Mouse (Mus musculus) intestine, embryonic 15.5 days (tissue): ENCODE data around the gene Gorasp1. TPM values are rescaled to one million over a fixed set of nuclear protein-coding genes. Genes with fewer than 3 reads are reported as not detected.

Experiments
- ATAC-seq: fragments of 200-750 bp; cut with Nextera tagmentation; 2 replicates; pipeline ENCODE4 v1.8.0; 2017; ENCODE audit warnings: moderate TSS enrichment, moderate library complexity
- H3K27ac ChIP-seq: fragments of 300-500 bp; sonication (generic); 2 replicates; pipeline ENCODE4 v1.5.1; 2015; ENCODE audit warnings: mild to moderate bottlenecking, inconsistent platforms
- H3K27me3 ChIP-seq: fragments of 300-500 bp; sonication (generic); replicated peaks from 2 replicates; pipeline ENCODE4 v1.6.1; 2015; ENCODE audit warnings: inconsistent platforms
- H3K36me3 ChIP-seq: fragments of 300-500 bp; sonication (generic); 2 replicates; pipeline ENCODE4 v1.6.1; 2015; ENCODE audit warnings: inconsistent platforms
- H3K4me1 ChIP-seq: fragments of 300-500 bp; sonication (generic); replicated peaks from 2 replicates; pipeline ENCODE4 v1.6.1; 2015; ENCODE audit warnings: inconsistent platforms
- H3K4me2 ChIP-seq: fragments of 300-500 bp; sonication (generic); replicated peaks from 2 replicates; pipeline ENCODE4 v1.6.1; 2015; ENCODE audit warnings: mild to moderate bottlenecking, inconsistent platforms
- H3K4me3 ChIP-seq: fragments of 300-500 bp; sonication (generic); replicated peaks from 2 replicates; pipeline ENCODE4 v1.5.1; 2015; ENCODE audit warnings: inconsistent platforms
- H3K9ac ChIP-seq: fragments of 300-500 bp; sonication (generic); 2 replicates; pipeline ENCODE4 v1.6.1; 2015; ENCODE audit warnings: inconsistent platforms
- H3K9me3 ChIP-seq: fragments of 300-500 bp; sonication (generic); 2 replicates; pipeline ENCODE4 v1.6.1; 2016; ENCODE audit warnings: inconsistent platforms
- WGBS: fragments of 180-500 bp; shearing (Covaris S2); methylation state at CpG from one replicate; pipeline ENCODE4 v1.1.7; 2015; 5-methylcytosine and 5-hydroxymethylcytosine counted together
- polyA plus RNA-seq: library from polyadenylated mRNA; unstranded; fragments of >200 nt; fragmentation: Nextera tagmentation; extraction: Ambion mirVana; gene quantifications from 2 replicates; pipeline ENCODE4 v1.2.1, GENCODE M21; 2015

Gorasp1 gene
- polyA plus RNA-seq, 1 experiment from 2014 or later: 29.3 TPM

- no peak for ATAC-seq
- Histone ChIP-seq H3K36me3 (peaks cover 8% of the 10 kb centered on the region), H3K4me3 (no peak overlapping the region), H3K4me2 (0 out of 2 replicates have a peak overlapping the region, but pooled peaks have one; percentile 22), H3K27ac (no peak overlapping the region; the same call in 1 of the 2 replicates), H3K9ac (no peak overlapping the region), H3K27me3 (no peaks in the 10 kb centered on the region), H3K4me1 (peaks cover 66% of the 10 kb centered on the region), H3K9me3 (no peaks in the 10 kb centered on the region)
- WGBS: 50% methylated on average over 9 of the region's 9 CpGs
Measured at GRCm38 (mm10) chr9:119978151-119978810, 40.9 kb upstream of the Gorasp1 start.

- peak overlapping the region; percentile 36; the same call in 1 of the 2 replicates for H3K27ac ChIP-seq
- H3K9me3 ChIP-seq: no peaks in the 10 kb centered on the region
- WGBS: 29% methylated on average over 5 of the region's 5 CpGs
- no peak for ATAC-seq
- H3K4me2 ChIP-seq: 0 out of 2 replicates have a peak overlapping the region, but pooled peaks have one; percentile 22
- H3K27me3 ChIP-seq: no peaks in the 10 kb centered on the region
- H3K4me1 ChIP-seq: peaks cover 60% of the 10 kb centered on the region
- H3K4me3 ChIP-seq: no peak overlapping the region
- no peak overlapping the region for H3K9ac ChIP-seq
- peaks cover 15% of the 10 kb centered on the region for H3K36me3 ChIP-seq
Measured at GRCm38 (mm10) chr9:119977557-119978060, 40.2 kb upstream of the Gorasp1 start.

GRCm38 (mm10) chr9:119976704-119977556 is 39.6 kb upstream of the Gorasp1 start:
- Histone ChIP-seq H3K27ac (peak overlapping the region; percentile 36; the same call in 1 of the 2 replicates), H3K4me3 (no peak overlapping the region), H3K4me2 (0 out of 2 replicates have a peak overlapping the region, but pooled peaks have one; percentile 17), H3K36me3 (peaks cover 22% of the 10 kb centered on the region), H3K27me3 (no peaks in the 10 kb centered on the region), H3K9me3 (no peaks in the 10 kb centered on the region), H3K4me1 (peaks cover 53% of the 10 kb centered on the region), H3K9ac (no peak overlapping the region)
- 36% methylated on average over 17 of the region's 17 CpGs for WGBS
- no peak for ATAC-seq

DNA sequence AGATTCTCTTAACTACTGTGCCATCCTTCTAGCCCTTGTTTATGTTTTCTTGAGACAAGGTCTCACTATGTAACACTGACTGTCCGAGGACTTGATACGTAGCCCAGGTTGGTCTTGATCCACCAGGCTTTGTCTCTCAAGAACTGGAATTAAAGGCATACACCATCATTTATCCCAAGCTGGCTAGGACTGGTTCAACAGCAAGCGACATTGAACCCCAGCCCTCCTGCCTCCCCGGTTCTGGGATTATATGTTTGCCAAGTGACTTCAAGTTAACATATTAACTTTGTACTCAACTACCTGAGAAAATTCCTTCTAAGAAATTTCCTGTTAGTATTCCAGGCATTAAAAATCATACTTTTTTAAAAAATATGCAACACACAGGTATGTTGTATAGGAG is 37.9 kb upstream of the Gorasp1 start:
- Histone ChIP-seq H3K4me3 (no peak overlapping the region), H3K4me1 (peaks cover 42% of the 10 kb centered on the region), H3K9ac (no peak overlapping the region), H3K36me3 (peaks cover 22% of the 10 kb centered on the region), H3K9me3 (no peaks in the 10 kb centered on the region), H3K27ac (no peak overlapping the region), H3K27me3 (no peaks in the 10 kb centered on the region), H3K4me2 (no peak overlapping the region)
- 87% methylated on average over 4 of the region's 4 CpGs for WGBS
- ATAC-seq: no peak

DNA sequence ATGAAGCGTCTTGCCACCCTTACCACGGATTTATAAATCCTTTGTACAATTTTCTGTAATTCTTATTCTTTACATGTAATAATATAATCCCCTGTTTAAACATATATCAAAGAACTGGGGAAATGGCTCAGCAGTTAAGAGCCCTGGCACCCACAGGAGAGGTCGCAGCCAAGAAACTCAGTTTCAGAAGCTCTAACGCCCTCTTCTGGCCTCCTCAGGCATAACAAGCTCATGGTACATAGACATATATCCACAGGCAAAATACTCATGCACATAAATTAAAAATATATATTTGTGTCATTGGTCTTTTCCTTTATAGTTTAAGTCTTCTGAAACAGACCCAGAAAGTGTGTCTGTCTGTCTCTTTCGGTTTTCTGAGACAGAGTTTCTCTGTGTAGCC is 37.2 kb upstream of the Gorasp1 start:
- no peak overlapping the region for H3K4me3 ChIP-seq
- ATAC-seq: no peak
- no peak overlapping the region for H3K27ac ChIP-seq
- H3K27me3 ChIP-seq: no peaks in the 10 kb centered on the region
- H3K9ac ChIP-seq: no peak overlapping the region
- H3K4me1 ChIP-seq: peaks cover 36% of the 10 kb centered on the region
- H3K36me3 ChIP-seq: peaks cover 22% of the 10 kb centered on the region
- no peaks in the 10 kb centered on the region for H3K9me3 ChIP-seq
- WGBS: 79% methylated on average over 5 of the region's 5 CpGs
- H3K4me2 ChIP-seq: no peak overlapping the region

DNA sequence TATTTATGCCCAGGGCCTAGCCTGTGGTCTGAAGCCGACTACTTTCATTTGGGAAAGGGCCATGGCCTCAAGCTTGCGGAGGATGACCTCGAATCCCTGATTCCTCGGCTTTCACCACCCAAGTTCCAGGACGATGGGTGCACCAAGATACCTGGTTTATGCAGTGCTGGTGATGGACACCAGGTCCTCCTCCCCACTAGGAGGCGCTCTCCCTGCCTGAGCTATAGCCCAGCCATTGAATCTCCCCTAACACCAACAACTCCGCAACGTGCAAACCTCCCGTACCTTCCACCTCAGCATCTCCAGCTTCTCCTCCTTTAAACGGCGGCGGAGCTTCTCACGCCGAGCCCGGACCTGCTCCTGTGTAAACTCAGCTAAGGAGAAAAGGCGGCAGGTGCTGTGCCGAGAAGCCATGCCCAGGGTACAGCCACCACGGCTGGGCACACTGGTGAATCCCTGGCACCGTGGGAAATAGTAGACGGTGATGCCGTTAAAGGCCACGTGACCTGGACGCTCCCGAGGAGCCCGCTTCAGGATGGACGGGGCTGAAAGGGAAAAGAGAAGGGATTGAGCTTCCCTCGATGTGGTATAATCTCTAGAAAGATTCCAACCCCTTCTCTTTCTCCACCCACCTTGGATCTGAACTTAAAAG is 36.6 kb upstream of the Gorasp1 start:
- Histone ChIP-seq H3K27ac (no peak overlapping the region), H3K4me1 (peaks cover 32% of the 10 kb centered on the region), H3K36me3 (peaks cover 22% of the 10 kb centered on the region), H3K4me3 (no peak overlapping the region), H3K27me3 (no peaks in the 10 kb centered on the region), H3K4me2 (no peak overlapping the region), H3K9ac (no peak overlapping the region), H3K9me3 (no peaks in the 10 kb centered on the region)
- WGBS: 91% methylated on average over 27 of the region's 27 CpGs
- no peak for ATAC-seq

GRCm38 (mm10) chr9:119973281-119973680 is 35.9 kb upstream of the Gorasp1 start:
- no peak for ATAC-seq
- 93% methylated on average over 23 of the region's 23 CpGs for WGBS

GRCm38 (mm10) chr9:119972582-119972981 is 35.2 kb upstream of the Gorasp1 start:
- 87% methylated on average over 12 of the region's 12 CpGs for WGBS
- Histone ChIP-seq H3K27me3 (no peaks in the 10 kb centered on the region), H3K9me3 (no peaks in the 10 kb centered on the region), H3K9ac (no peak overlapping the region), H3K27ac (no peak overlapping the region), H3K4me2 (no peak overlapping the region), H3K36me3 (peaks cover 22% of the 10 kb centered on the region), H3K4me1 (peaks cover 17% of the 10 kb centered on the region), H3K4me3 (no peak overlapping the region)
- ATAC-seq: no peak

More at GRCm38 (mm10) chr9:119973281-119973680, 35.9 kb upstream of the Gorasp1 start:
- Histone ChIP-seq H3K4me2 (no peak overlapping the region), H3K9me3 (no peaks in the 10 kb centered on the region), H3K4me3 (no peak overlapping the region), H3K4me1 (peaks cover 24% of the 10 kb centered on the region), H3K36me3 (peaks cover 22% of the 10 kb centered on the region), H3K27me3 (no peaks in the 10 kb centered on the region), H3K27ac (no peak overlapping the region), H3K9ac (no peak overlapping the region)

DNA sequence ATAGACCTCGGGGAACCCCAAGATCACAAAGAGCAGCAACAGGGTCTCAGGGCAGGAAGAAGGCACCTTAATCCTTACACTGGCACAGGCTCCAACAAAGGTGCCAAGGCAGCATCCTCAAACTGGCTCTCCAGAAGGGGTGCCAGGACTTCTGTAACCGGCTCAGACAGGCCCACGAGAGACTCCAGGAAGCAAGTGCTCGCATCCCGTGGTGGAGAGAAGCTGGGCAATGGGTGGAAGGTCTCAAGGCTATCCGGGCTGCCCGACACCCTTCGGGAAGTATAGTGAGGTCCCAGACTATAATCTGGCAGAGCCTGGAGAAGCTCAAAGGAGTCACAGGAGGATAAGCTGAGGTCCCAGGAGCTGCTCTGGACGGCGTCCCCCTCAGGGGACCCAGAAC is 34.8 kb upstream of the Gorasp1 start:
- ATAC-seq: no peak
- Histone ChIP-seq H3K36me3 (peaks cover 22% of the 10 kb centered on the region), H3K4me3 (no peak overlapping the region), H3K27ac (no peak overlapping the region), H3K4me2 (no peak overlapping the region), H3K27me3 (no peaks in the 10 kb centered on the region), H3K9ac (no peak overlapping the region), H3K9me3 (no peaks in the 10 kb centered on the region), H3K4me1 (peaks cover 13% of the 10 kb centered on the region)
- 93% methylated on average over 10 of the region's 10 CpGs for WGBS

DNA sequence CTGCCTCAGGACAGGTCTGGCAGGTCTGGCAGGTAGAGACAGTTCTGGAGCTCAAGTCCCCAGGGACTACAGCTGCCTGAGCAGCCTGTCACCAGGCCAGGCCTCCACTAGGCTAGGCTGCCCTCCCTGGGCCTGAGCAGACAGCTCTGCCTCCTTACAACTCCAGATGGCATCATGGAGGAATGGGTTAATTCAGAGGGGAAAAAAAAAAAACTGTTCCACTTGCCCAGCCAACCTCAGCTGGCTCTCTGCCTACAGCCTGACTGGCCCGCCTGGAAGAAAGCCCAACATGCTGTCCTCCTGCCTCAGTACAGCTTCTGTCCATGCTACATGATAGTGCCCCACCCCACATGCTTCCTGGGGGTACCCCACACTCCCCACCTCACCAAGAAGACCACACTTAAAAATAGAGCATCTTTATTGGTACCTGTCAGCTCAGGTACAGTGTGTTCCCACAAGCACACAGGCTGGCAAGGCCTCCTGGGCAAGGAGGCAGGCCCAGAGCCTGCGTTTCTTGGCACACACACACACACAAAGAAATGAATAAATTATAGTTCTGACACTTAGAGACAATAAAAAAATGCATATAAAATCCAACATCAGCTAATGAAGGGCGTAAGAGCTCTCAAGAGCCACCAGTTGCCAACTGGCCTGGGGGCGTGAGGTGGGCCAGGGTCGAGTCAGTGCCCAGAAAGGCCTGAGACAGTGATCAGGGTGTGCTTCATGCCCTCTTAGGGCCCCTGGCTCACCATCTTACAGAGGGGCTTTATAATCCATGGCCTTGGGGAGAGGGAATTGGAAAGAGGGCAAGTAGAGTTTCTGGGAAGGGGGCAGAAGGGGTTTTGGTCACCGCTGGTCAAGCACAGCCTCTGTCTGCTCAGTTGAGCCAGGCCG is 33.6 kb upstream of the Gorasp1 start:
- no peak overlapping the region for H3K27ac ChIP-seq
- no peaks in the 10 kb centered on the region for H3K27me3 ChIP-seq
- no peak overlapping the region for H3K4me3 ChIP-seq
- no peaks in the 10 kb centered on the region for H3K9me3 ChIP-seq
- H3K9ac ChIP-seq: no peak overlapping the region
- no peak for ATAC-seq
- WGBS: 80% methylated on average over 7 of the region's 7 CpGs
- H3K36me3 ChIP-seq: peaks cover 22% of the 10 kb centered on the region
- H3K4me1 ChIP-seq: 0 out of 2 replicates have a peak, but pooled peaks cover 5% of the 10 kb centered on the region
- H3K4me2 ChIP-seq: no peak overlapping the region

- Histone ChIP-seq H3K9ac (no peak overlapping the region), H3K4me3 (no peak overlapping the region)
Measured at GRCm38 (mm10) chr9:119970221-119970620, 32.9 kb upstream of the Gorasp1 start.

More at GRCm38 (mm10) chr9:119970221-119970620, 32.9 kb upstream of the Gorasp1 start:
- H3K27ac ChIP-seq: no peak overlapping the region
- no peaks in the 10 kb centered on the region for H3K9me3 ChIP-seq
- WGBS: 46% methylated on average over 6 of the region's 6 CpGs
- no peaks in the 10 kb centered on the region for H3K27me3 ChIP-seq
- no peak for ATAC-seq
- H3K4me2 ChIP-seq: no peak overlapping the region
- H3K4me1 ChIP-seq: peaks cover 5% of the 10 kb centered on the region; the same call in 1 of the 2 replicates
- peaks cover 22% of the 10 kb centered on the region for H3K36me3 ChIP-seq
